Mouse (Mus musculus) small intestine, adult 2 months (tissue): Measurements from ENCODE around the gene Crtc2.

Source experiments
- CTCF ChIP-seq: fragments of 200-500 bp; IDR thresholded peaks from 2 replicates; pipeline ENCODE4 v1.5.1; 2012; ENCODE audit warnings: low read depth, mild to moderate bottlenecking, control low read depth, inconsistent platforms, low read length, moderate library complexity, mixed read lengths; ENCODE audit not compliant: insufficient replicate concordance, insufficient read length; ENCODE audit errors: extremely low read depth
- POLR2A ChIP-seq: fragments of 200-500 bp; IDR thresholded peaks from 2 replicates; pipeline ENCODE4 v1.6.1; 2012; ENCODE audit warnings: low read depth, mild to moderate bottlenecking, control low read depth, inconsistent platforms, low read length, moderate library complexity

DNA sequence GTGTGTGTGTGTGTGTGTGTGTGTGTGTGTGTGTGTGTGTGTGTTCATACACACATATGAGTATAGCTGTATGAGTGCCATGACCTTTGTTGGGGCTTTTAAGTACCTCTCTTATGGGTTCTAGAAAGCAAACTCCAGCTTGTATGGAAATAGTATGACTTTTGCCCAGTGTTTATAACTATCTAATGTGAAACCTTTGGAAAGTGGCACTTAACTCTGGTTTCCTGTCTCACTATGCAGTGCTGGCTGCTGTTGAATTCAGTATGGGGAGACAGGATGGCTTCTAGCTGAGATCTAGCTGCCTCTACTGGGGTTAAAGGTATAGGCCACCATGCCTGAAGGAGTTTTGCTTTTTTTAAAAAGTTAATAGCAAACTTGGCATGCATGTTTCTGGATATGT lies 55.6 kb downstream of the Crtc2 start:
- TF ChIP-seq CTCF (no peak), POLR2A (no peak)
